Mouse (Mus musculus): ENCODE data around the gene Zfp398. TPM values are rescaled to one million over a fixed set of nuclear protein-coding genes. Genes with fewer than 3 reads are reported as not detected.

Gene Zfp398
- polyA plus RNA-seq, 1 experiment from 2014 or later: 2.8 TPM

DNA sequence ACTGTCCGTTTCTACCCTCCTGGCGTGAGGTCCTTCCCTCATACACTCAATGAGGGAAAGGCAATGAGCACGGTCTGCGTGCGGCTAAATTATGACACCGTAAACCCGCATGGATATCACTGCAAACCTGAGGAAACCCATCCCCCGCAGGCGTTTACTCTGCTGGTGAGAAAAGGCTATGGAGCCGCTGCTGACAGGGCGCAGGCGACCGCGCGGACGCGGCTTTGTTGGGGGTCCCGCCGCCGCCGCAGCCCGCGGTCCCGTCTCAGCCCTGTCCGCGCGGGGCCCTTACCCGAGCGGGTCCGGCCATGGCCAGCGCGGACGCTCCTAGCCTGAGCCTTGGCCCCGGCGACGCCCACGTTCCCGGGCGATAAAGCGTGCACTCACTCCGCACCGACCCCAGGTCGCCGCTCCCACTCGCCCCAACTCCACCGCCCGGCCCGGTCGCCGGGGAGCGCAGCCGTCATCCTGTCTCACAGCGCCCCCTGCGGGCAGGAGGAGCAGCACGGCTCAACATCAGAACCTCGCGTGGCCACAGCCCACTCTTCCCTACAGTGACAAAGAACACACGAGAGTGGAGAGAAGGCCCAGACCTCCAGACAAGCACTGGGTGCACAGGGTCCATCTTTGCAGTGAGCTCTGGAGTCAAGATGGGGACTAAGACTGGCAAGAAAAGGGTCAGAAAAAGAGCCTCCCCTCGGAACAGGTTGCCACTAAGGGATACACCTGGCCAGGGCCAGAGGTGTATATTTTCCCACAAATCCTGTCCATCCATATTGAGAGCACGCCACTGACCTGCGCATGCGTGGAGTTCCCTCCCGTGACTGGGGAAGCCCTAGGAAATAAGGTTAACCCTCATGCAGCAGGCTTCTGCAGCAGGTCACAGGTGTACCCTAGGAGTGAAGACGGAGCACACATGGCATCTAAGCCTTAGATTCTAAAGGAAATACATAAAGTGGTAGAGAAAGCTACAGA is 5.1 kb upstream of the Zfp398 start, which contains the start of gene Zfp786:
Gene Zfp786 (minus strand): TSS at position 764 of the 975 bp plus-strand sequence.
- Histone ChIP-seq H3K27me3 (replicated peaks; ENCODE audit: control insufficient read depth, insufficient read depth, low read length) (no peaks in the 10 kb centered on the region), H3K36me3 (ENCODE audit: control insufficient read depth, insufficient read depth) (no peaks in the 10 kb centered on the region), H3K4me3 (ENCODE audit: low read depth, low read length) (peak within 1 kb of the TSS; percentile 90), H3K27ac (ENCODE audit: low read depth, low read length) (peak within 1 kb of the TSS; percentile 41), H3K4me2 (replicated peaks; ENCODE audit: low read depth) (peak within 1 kb of the TSS; percentile 87), H3K4me1 (replicated peaks; ENCODE audit: control insufficient read depth, insufficient read depth, low read length) (no peaks in the 10 kb centered on the region), H3K9ac (ENCODE audit: low read depth, low read length) (peak within 1 kb of the TSS; percentile 81), H3K9me3 (ENCODE audit: control insufficient read depth) (no peaks in the 10 kb centered on the region)
- peak; percentile 99 for TF ChIP-seq CTCF (IDR thresholded peaks at IDR 0.05; ENCODE audit: low read depth)
- WGBS: 1% methylated on average over 60 of the region's 64 CpGs
- ATAC-seq: peak; percentile 93

DNA sequence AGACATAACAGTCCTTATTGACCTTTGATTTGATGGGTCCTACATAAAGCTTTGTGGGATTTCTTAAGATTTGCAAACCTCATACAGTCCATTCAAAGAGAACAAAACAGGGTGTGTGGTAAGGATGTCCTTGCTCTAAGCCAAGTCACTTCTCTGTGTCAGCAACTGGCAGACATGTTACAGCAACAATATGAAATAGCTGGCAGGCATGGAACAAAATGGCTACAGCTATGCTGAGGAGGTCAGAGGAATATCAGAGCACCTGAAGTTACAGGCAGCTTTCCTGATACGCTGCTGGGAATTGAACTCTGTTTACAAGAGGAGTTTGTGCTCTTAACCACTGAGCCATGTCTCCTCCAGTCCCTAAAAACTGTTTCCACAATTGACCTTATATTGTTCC is 3.2 kb upstream of the Zfp398 start:
- no peak overlapping the region for H3K4me3 ChIP-seq (ENCODE audit: low read depth, low read length)
- TF ChIP-seq CTCF (IDR thresholded peaks at IDR 0.05; ENCODE audit: low read depth): no peak
- H3K4me1 ChIP-seq (replicated peaks; ENCODE audit: control insufficient read depth, insufficient read depth, low read length): no peaks in the 10 kb centered on the region
- no peak overlapping the region for H3K27ac ChIP-seq (ENCODE audit: low read depth, low read length)
- H3K9me3 ChIP-seq (ENCODE audit: control insufficient read depth): no peaks in the 10 kb centered on the region
- 88% methylated on average over 1 of the region's 1 CpGs for WGBS
- no peak overlapping the region for H3K4me2 ChIP-seq (replicated peaks; ENCODE audit: low read depth)
- no peaks in the 10 kb centered on the region for H3K27me3 ChIP-seq (replicated peaks; ENCODE audit: control insufficient read depth, insufficient read depth, low read length)
- H3K36me3 ChIP-seq (ENCODE audit: control insufficient read depth, insufficient read depth): no peaks in the 10 kb centered on the region
- no peak for ATAC-seq
- no peak overlapping the region for H3K9ac ChIP-seq (ENCODE audit: low read depth, low read length)

DNA sequence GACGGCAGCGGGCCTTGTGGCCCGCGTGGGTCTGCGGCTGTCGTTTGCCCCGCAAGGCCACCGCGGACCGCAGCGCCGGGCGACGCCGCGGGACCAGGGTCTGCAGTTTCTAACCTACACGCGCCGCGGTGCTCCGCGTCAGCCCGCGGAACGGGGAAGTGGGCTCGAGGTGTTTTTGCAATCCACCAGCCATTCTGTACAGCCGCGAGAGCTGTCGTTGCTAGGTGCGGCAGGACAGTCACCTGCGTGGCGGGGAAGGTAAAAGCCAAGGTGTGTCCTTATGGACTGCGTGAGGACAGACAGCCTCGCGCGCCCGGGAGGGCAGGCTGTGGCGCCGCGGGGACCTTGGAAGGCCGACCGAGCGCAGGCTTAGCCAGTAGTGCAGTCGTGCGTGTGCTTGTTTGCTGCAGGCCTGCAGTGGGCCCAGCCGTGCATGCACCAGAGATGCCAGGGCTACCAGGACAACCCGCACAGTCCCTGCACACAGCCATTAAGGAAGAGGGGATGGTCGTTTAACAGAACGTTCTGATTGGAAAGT is 592 bp downstream of the Zfp398 start:
- peak; percentile 75 for ATAC-seq
- under 1% methylated on average over 49 of the region's 49 CpGs for WGBS
- Histone ChIP-seq H3K4me1 (replicated peaks; ENCODE audit: control insufficient read depth, insufficient read depth, low read length) (0 out of 2 replicates have a peak, but pooled peaks cover 4% of the 10 kb centered on the region), H3K9ac (ENCODE audit: low read depth, low read length) (peak overlapping the region; percentile 96), H3K27ac (ENCODE audit: low read depth, low read length) (peak overlapping the region; percentile 96), H3K9me3 (ENCODE audit: control insufficient read depth) (no peaks in the 10 kb centered on the region), H3K36me3 (ENCODE audit: control insufficient read depth, insufficient read depth) (peaks cover 4% of the 10 kb centered on the region; the same call in 1 of the 2 replicates), H3K4me2 (replicated peaks; ENCODE audit: low read depth) (peak overlapping the region; percentile 76), H3K4me3 (ENCODE audit: low read depth, low read length) (peak overlapping the region; percentile 89), H3K27me3 (replicated peaks; ENCODE audit: control insufficient read depth, insufficient read depth, low read length) (no peaks in the 10 kb centered on the region)
- no peak for TF ChIP-seq CTCF (IDR thresholded peaks at IDR 0.05; ENCODE audit: low read depth)

DNA sequence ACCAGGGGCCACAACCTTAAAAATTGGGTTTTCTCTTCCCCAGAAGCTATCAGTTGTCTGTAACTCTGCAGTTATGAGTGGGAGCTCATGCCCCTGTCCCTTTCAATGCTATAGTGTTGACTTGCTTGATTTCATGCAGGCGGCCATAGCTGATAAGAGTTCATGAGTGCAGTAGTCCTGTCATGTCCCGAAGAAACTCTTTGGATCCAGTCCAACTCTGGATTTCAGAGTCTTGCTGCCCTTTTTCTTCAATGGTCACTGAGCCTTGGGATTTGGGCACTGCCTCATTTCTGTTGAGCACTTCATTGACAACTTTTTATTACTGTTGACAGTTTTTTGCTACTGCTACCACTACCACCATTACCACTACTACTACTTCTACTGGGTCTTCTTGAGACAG is 2.2 kb downstream of the Zfp398 start:
- TF ChIP-seq CTCF (IDR thresholded peaks at IDR 0.05; ENCODE audit: low read depth): no peak
- 45% methylated on average over 2 of the region's 2 CpGs for WGBS

GRCm38 (mm10) chr6:47841077-47841476 is 5.6 kb downstream of the Zfp398 start:
- Histone ChIP-seq H3K9ac (ENCODE audit: low read depth, low read length) (no peak overlapping the region), H3K27me3 (replicated peaks; ENCODE audit: control insufficient read depth, insufficient read depth, low read length) (no peaks in the 10 kb centered on the region), H3K9me3 (ENCODE audit: control insufficient read depth) (no peaks in the 10 kb centered on the region), H3K27ac (ENCODE audit: low read depth, low read length) (no peak overlapping the region), H3K4me3 (ENCODE audit: low read depth, low read length) (no peak overlapping the region), H3K36me3 (ENCODE audit: control insufficient read depth, insufficient read depth) (peaks cover 6% of the 10 kb centered on the region; the same call in 1 of the 2 replicates), H3K4me2 (replicated peaks; ENCODE audit: low read depth) (no peak overlapping the region), H3K4me1 (replicated peaks; ENCODE audit: control insufficient read depth, insufficient read depth, low read length) (0 out of 2 replicates have a peak, but pooled peaks cover 4% of the 10 kb centered on the region)
- TF ChIP-seq CTCF (IDR thresholded peaks at IDR 0.05; ENCODE audit: low read depth): no peak
- WGBS: 89% methylated on average over 1 of the region's 1 CpGs
- no peak for ATAC-seq

More for the DNA sequence above, 2.2 kb downstream of the Zfp398 start:
- Histone ChIP-seq H3K36me3 (ENCODE audit: control insufficient read depth, insufficient read depth) (peaks cover 6% of the 10 kb centered on the region; the same call in 1 of the 2 replicates), H3K9me3 (ENCODE audit: control insufficient read depth) (no peaks in the 10 kb centered on the region), H3K4me1 (replicated peaks; ENCODE audit: control insufficient read depth, insufficient read depth, low read length) (0 out of 2 replicates have a peak, but pooled peaks cover 4% of the 10 kb centered on the region), H3K27me3 (replicated peaks; ENCODE audit: control insufficient read depth, insufficient read depth, low read length) (no peaks in the 10 kb centered on the region), H3K4me2 (replicated peaks; ENCODE audit: low read depth) (no peak overlapping the region), H3K4me3 (ENCODE audit: low read depth, low read length) (no peak overlapping the region), H3K9ac (ENCODE audit: low read depth, low read length) (no peak overlapping the region), H3K27ac (ENCODE audit: low read depth, low read length) (no peak overlapping the region)
- no peak for ATAC-seq

DNA sequence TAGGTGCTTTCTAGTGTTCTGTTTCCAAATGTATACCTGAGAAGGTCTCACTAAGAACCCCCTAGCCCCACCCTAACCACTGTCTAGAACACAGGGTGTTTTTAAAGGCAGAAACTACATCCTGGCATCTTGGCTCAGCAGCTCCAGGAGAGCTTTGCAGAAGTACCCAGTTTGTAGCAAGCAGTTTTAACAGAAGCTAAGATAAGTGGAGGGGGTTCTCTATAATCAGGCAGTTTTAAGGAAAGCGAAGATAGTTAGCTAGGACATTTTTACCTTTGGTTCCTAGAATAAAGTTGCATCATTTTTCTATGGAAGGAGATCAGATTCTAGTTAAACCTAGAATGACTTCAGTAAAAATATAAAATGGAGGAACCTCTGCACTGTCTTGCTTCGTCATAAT is 6.4 kb downstream of the Zfp398 start:
- ATAC-seq: no peak
- WGBS: 96% methylated on average over 2 of the region's 2 CpGs
- H3K4me2 ChIP-seq (replicated peaks; ENCODE audit: low read depth): no peak overlapping the region

More for the DNA sequence above, 6.4 kb downstream of the Zfp398 start:
- Histone ChIP-seq H3K9ac (ENCODE audit: low read depth, low read length) (no peak overlapping the region), H3K27me3 (replicated peaks; ENCODE audit: control insufficient read depth, insufficient read depth, low read length) (no peaks in the 10 kb centered on the region), H3K9me3 (ENCODE audit: control insufficient read depth) (no peaks in the 10 kb centered on the region), H3K36me3 (ENCODE audit: control insufficient read depth, insufficient read depth) (peaks cover 6% of the 10 kb centered on the region; the same call in 1 of the 2 replicates), H3K4me1 (replicated peaks; ENCODE audit: control insufficient read depth, insufficient read depth, low read length) (0 out of 2 replicates have a peak, but pooled peaks cover 4% of the 10 kb centered on the region), H3K27ac (ENCODE audit: low read depth, low read length) (no peak overlapping the region), H3K4me3 (ENCODE audit: low read depth, low read length) (no peak overlapping the region)
- TF ChIP-seq CTCF (IDR thresholded peaks at IDR 0.05; ENCODE audit: low read depth): no peak
